Mouse (Mus musculus) ES-E14 (cell line): ENCODE data around the gene Tmem156.

Experiments
- CHD2 ChIP-seq: IDR thresholded peaks from 2 replicates; pipeline ENCODE4 v1.6.1; 2014; ENCODE audit warnings: mild to moderate bottlenecking, low read depth, low read length, inconsistent platforms
- MAFK ChIP-seq: IDR thresholded peaks from 2 replicates; pipeline ENCODE4 v1.6.1; 2014; ENCODE audit warnings: mild to moderate bottlenecking, low read depth, low read length, inconsistent platforms; ENCODE audit not compliant: insufficient read depth
- ZNF384 ChIP-seq: IDR thresholded peaks from 2 replicates; pipeline ENCODE4 v1.6.1; 2012; ENCODE audit warnings: low read depth, low read length, inconsistent platforms

- no peak for TF ChIP-seq ZNF384
- peak; percentile 55; the same call in 1 of the 2 replicates for TF ChIP-seq MAFK
- no peak for TF ChIP-seq CHD2
Measured at GRCm38 (mm10) chr5:65076748-65077147, 15.2 kb downstream of the Tmem156 start.
